Mouse (Mus musculus): ENCODE data around the gene Htr5a. TPM values are rescaled to one million over a fixed set of nuclear protein-coding genes. Genes with fewer than 3 reads are reported as not detected.

Gene Htr5a
- not detected for polyA plus RNA-seq (2014; fragmentation: Illumina TruSeq; extraction: RNeasy Lipid Tissue Mini Kit (QIAGEN cat#74804); ENCODE audit: low read depth, low replicate concordance)

GRCm38 (mm10) chr5:27841701-27842295 is at the start of gene Htr5a:
Gene Htr5a, plus strand, starts transcription at chr5:27842149.

Other genes with a start within 250 kb of the Htr5a start
- gene Paxip1, start 50.5 kb upstream of the Htr5a start, polyA plus RNA-seq (2014; fragmentation: Illumina TruSeq; extraction: RNeasy Lipid Tissue Mini Kit (QIAGEN cat#74804); ENCODE audit: low read depth, low replicate concordance), result 8.5 TPM
- 50.6 TPM for gene Insig1, start 229.2 kb downstream of the Htr5a start, polyA plus RNA-seq (2014; fragmentation: Illumina TruSeq; extraction: RNeasy Lipid Tissue Mini Kit (QIAGEN cat#74804); ENCODE audit: low read depth, low replicate concordance)